Mouse (Mus musculus): ENCODE results near the gene Olfr1358.

Olfr1358 gene

GRCm38 (mm10) chr10:78569686-78570085 lies 52.5 kb downstream of the Olfr1358 start:
- in situ Hi-C loops (cut with MboI, MseI) = loop anchor here (10.0 kb wide), 1 partner anchor 1345 kb away; the partner anchor contains the start of genes Gm26602 and Kiss1r
